Mouse (Mus musculus) layer of hippocampus, postnatal 25 days (tissue): ENCODE measurements around the gene Lmo7. TPM values are rescaled to one million over a fixed set of nuclear protein-coding genes. Genes with fewer than 3 reads are reported as not detected.

Source experiments
- DNase-seq, 2 experiments: peaks; one replicate each; pipeline ENCODE4 v3.0.0; 2022; ENCODE audit warnings: mixed read lengths in 2 of 2, low spot score in 1 of 2; ENCODE audit errors: extremely low spot score in 1 of 2
- total RNA-seq, 2 experiments: library from RNA; stranded (reverse); gene quantifications; 2 replicates each; pipeline ENCODE4 v1.2.3; 2021

Lmo7 gene
- total RNA-seq, 2 experiments from 2014 or later, result 109 to 136 TPM

- DNase-seq, result no peak
These were observed 139.9 kb downstream of the Lmo7 start for GRCm38 (mm10) chr14:101869661-101870060.

DNA sequence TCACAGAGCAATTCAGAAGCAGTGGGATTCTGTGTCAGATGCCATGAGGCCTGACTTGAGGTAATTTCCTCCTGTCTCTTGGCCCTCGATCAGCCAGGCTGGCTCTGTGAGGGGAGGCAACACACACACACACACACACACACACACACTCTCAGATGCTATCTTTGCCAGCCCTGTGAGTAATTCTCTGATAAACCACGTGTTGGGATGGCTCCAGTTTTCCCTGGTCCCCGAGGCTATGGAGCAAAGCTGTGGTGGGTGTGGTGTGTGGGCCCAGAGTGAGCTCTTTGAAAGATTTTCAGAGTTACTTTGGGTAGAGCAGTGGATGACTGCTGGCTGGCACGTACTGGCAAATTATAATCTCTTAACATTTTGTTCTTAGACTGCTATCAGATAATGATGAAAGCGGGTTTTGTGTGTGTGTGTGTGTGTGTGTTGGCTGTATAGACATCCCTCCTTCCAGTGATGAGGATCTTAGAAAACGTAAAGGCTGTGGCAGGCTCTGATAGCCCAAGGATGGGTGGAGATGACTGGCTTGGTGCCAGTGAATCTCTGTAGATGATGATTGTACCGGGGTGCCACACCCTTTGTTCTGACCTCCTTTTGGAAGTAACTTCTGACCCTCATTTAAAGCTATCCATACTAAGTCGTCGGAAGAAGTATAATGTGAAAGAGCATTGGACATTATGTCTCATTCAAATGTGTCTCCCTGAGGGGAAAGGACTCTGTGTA, 140.6 kb downstream of the Lmo7 start:
- DNase-seq, result no peak

DNA sequence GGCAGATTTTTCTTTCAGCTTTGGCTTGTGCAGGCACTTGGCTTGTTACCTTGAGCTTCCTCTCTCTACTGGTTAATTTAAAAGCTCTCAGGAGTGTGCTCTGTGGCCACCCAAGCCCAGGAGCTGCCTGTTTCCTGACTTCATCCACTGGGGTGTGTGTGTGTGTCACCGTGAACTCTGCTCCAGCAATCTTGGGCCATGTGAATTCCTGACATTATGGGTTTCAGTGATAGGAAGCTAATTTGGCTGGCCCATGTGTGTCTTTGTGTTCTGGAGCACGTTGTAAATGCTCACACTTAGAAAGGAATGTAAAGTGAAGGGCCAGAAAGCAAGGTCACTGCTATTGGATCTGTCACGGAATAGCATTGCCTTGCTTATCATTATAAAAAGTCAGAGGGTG, 143.1 kb downstream of the Lmo7 start:
- DNase-seq, result no peak

DNA sequence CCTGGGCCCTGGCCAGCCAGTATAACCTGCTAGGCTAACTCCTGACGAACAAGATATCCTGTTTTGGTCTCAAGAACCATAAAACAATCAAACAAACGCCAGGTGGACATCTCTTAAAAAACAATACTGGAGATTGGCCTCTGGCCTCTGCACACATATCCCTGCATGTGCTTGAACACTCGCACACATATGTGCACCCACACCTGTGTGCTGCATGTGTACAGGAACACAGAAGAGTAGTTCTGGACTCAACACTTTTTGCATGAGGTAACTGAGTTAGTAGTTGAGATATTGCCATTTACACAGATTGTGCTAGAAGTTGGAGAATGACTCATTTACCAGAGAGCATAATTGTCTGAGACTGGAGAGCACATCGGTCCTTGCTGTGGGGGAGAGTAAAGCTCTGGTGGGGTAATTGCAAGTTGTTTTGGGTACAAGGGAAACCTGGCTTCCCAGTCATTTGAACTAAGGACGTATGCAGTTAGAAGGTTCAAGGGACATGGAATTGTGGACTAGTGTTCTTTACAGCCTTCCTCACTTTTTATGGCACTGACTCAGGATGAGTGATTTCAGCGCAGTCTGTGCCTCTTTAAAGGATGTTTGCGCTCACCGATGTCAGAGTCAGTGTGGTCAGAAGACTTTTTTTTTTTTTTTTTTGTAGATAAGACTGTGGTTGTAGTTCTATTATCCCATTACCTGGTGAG, 148.7 kb downstream of the Lmo7 start:
- DNase-seq, result no peak

GRCm38 (mm10) chr14:101879050-101879694, 149.4 kb downstream of the Lmo7 start:
- no peak for DNase-seq

- no peak for DNase-seq
These were observed 153.2 kb downstream of the Lmo7 start for GRCm38 (mm10) chr14:101882966-101883365.

DNA sequence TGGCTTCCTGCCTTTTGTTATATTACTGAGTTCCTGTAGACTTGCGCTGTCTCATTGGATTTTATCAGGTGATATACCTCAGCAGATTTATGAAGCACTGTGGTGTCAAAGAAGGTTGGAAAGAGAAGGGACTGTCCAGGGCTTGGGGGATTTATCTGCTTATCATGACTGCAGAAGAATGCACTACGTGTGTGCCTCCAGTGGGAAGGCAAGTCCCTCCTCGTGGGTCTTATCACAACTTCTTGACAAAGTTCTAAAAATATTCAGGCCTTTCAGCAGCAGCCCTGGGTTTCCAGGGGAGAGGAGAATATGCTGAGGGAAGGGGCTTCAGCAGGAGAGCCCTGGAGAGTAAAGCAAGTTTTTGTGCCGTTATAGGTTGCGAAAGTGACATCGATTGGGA, 154.0 kb downstream of the Lmo7 start:
- no peak for DNase-seq

- DNase-seq, result no peak
These were observed 156.6 kb downstream of the Lmo7 start for GRCm38 (mm10) chr14:101886320-101886719.

- DNase-seq, result no peak
These were observed 162.2 kb downstream of the Lmo7 start for GRCm38 (mm10) chr14:101891903-101892448.

DNA sequence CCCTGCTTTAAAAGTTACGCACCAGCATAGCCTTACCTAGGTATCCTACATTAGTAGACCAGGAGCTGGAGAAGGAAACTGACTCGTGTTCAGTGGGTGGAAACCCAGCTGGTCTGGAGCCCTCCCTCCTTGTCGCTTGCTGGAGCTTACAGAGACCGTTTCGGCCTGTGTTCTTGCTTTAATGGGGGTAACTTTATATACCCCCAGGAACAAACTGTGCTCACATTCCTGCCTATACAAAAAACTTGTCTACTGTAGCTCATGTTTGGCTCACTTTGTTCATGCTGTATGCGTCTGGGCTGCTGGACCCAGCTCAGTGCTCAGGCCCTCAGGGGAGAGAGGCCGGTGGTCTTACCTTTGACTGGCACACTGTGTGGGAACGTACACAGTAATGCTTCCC, 162.7 kb downstream of the Lmo7 start:
- DNase-seq, result no peak

DNA sequence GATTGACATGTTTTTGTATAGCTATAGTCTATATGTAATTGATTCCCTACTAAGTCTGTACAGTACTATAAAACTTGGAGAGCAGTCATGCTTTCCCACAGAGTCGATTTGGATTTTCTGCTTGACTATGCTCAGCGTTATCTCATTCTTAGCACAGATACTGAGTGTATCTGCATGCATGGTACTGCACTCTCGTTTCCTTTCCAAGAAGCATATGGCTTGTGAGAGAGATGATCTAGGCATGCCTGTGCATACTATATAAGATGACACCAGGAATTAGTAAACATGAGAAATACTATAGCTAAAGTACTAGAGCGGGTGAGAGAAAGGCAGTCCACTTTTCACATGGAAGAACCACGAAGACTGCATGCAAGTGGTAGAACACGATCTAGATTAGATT, 163.5 kb downstream of the Lmo7 start:
- no peak for DNase-seq

DNA sequence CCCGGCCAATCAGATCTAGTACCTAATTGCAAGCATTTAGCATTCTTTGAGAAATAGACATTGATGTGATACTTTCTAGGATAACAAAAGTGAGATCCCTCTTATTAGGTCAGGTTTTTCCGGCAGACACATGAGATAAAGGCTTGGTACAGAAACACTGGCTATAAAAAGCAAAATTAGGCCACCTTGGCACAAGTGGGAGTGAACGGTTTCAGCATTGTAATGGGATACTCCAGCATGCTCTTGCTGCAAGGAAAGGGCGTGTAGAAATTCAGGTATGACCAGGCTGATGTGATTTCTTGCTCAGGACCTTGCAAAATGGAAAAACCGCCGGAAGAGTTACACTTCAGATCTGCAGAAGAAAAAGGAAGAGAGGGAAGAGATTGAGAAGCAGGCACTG, 168.5 kb downstream of the Lmo7 start:
- DNase-seq, result no peak

GRCm38 (mm10) chr14:101901496-101901895, 171.7 kb downstream of the Lmo7 start:
- no peak for DNase-seq

- DNase-seq, result no peak
These were observed 172.2 kb downstream of the Lmo7 start for GRCm38 (mm10) chr14:101901976-101902375.

GRCm38 (mm10) chr14:101903722-101904121, 174.0 kb downstream of the Lmo7 start:
- DNase-seq, result no peak

DNA sequence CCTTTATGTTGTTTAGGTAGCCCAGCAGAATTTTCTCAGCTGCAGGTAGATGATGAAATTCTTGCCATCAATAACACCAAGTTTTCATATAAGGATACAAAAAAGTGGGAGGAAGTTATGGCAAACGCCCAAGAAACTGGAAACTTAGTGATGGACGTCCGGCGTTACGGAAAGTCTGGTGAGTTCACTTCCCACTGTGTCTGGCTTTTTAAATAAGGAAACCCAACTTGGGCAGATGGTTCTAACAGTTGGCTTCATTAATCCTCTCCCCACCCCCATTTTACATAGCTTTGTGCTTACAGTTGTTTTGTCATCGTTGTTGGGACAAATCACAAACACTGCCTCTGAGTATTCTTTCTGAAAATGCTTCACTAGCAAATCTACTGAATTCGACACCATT, 182.2 kb downstream of the Lmo7 start:
- DNase-seq, result no peak

DNA sequence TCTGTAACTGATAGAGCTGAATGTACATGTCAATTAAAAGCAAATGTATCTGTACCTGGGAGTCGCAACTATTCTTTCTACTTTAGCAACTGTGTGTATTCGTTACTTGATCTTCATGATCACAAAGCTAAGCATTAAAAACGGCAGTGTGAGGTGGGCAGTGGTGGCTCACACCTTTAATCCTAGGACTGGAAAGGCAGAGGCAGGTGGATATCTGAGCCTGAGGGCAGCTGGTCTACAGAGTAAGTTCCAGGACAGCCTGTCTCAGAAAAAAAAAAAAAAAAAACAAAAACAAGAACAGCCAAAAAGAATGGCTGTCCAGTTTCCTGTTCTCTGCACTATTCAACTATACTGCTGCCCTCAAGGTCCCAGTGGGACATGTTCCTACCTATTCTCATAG, 182.6 kb downstream of the Lmo7 start:
- no peak for DNase-seq

GRCm38 (mm10) chr14:101914321-101914720, 184.6 kb downstream of the Lmo7 start:
- DNase-seq, result no peak

GRCm38 (mm10) chr14:101915867-101916266, 186.1 kb downstream of the Lmo7 start:
- DNase-seq, result no peak

- DNase-seq, result no peak
These were observed 188.7 kb downstream of the Lmo7 start for GRCm38 (mm10) chr14:101918471-101918870.

DNA sequence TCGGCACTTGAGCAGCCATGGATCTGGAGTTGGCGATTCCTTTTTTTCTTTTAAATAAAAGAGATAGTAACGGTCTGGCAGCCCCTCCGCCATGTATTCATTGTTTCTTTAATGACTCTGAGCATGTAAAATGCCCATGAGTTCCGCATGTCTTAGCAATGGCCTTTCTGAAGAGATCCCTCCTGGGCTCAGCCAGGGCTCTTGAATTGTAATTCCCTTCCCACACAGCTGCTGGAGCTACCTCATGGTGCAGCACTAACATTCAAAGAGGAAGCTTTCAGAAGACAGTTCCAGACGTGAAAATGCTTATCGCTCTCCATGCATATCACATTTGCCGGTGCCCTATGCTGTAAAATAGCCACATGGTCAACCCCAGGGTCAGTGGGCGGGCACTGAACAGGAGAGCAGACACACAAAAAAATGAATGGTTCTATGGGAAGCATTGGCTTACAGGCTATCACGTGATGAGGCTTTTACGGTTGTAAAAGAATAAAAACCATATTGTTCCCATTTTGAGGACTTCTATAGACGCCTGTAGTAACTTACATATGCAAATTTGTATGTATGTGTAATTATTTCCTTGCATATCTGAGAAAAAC, 198.0 kb downstream of the Lmo7 start:
- no peak for DNase-seq
